Mouse (Mus musculus): ENCODE results near the gene Krtap3-2.
"Not testable (repeated sequence)": the region's sequence is repeated elsewhere in the genome, so short reads cannot be mapped to it uniquely, and the experiment has no call there.

Krtap3-2 gene

DNA sequence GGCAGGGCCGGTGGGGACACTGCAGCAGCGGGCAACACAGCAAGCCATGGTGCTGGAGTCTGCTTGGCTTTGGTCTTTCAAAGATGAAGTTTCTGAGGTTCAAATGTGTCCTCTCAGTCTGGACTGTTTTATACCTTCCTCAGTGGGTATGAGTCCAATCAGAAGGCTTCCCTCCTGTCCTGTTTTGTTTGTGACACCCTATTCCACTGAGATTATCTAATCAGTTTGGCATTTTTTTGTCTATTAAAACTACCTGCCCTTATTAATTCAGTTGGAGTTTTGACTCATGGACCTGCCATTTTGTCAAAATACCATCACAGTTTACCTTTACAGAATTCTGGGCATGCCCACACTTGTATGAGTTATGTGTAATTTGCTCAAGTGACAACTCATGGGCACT, at the start of gene Krtap3-2:
Krtap3-2 (minus strand) TSS at position 101 of the 400 bp plus-strand sequence.
- DNase-seq (ENCODE audit: low read depth, low spot score), result no peak

DNA sequence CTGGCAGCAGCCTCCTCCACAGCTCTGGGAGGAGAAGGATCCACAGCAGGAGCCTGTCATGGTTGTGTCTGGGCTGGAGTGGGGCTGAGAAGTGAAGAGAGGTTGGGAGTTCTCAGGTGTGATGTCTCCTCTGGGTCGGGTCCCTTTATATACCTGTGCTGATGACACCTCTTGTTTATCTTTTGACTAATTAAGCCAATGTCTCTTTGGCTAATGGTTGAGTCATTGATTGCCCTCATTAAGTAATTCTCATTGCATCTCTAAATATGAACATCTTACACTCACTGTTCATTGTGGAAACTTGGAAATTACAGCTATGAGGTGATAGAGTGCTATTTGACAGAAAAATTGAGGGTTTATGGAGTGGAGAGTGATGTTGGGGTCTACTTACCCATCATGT, 46.6 kb upstream of the Krtap3-2 start, which contains the start of gene Gm11938:
Gm11938 (minus strand) TSS at position 101 of the 400 bp plus-strand sequence.
- not testable (repeated sequence) for DNase-seq (ENCODE audit: low read depth, low spot score)

DNA sequence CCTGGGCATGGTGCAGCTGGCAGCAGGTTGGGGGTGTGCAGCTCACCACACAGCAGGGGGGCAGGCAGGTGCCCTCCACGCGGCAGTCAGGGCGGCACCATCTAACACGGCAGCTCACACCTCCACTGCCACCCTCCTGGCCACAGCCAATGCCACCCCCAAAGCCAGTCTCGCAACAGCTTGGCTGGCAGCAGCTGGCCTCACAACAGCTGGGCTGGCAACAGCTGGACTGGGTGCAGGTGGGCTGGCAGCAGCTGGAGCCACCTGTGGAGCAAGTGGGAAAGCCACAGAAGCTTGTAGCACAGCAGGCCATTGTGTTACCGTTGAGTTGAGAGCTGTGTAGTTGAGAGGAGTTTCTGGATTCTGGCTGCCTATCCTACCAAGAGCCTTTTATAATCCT, 41.1 kb upstream of the Krtap3-2 start, which contains the start of gene Krtap9-3:
Krtap9-3 (minus strand) TSS at position 364 of the 400 bp plus-strand sequence.
- not testable (repeated sequence) for DNase-seq (ENCODE audit: low read depth, low spot score)

DNA sequence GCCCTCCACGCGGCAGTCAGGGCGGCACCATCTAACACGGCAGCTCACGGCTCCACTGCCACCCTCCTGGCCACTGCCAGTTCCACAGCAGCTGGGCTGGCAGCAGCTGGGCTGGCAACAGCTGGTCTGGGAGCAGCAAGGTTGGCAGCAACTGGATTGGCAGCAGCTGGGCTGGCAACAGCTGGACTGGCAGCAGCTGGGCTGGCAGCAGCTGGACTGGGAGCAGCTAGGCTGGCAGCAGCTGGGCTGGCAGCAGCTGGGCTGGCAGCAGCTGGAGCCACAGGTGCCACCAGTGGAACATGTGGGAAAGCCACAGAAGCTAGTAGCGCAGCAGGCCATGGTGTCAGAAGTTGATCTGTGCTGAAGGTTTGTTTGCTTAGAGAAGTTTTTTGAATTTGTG, 34.3 kb upstream of the Krtap3-2 start, which contains the start of gene Krtap1-3:
Krtap1-3 (minus strand) TSS at position 359 of the 400 bp plus-strand sequence.
- DNase-seq (ENCODE audit: low read depth, low spot score), result no peak

- DNase-seq (ENCODE audit: low read depth, low spot score), result no peak
These were observed 28.4 kb upstream of the Krtap3-2 start for GRCm38 (mm10) chr11:99585096-99585495.

GRCm38 (mm10) chr11:99583245-99583704, 26.6 kb upstream of the Krtap3-2 start, which contains the start of gene Krtap1-4:
Gene Krtap1-4, minus strand, starts transcription at chr11:99583654.
- DNase-seq (ENCODE audit: low read depth, low spot score), result no peak

DNA sequence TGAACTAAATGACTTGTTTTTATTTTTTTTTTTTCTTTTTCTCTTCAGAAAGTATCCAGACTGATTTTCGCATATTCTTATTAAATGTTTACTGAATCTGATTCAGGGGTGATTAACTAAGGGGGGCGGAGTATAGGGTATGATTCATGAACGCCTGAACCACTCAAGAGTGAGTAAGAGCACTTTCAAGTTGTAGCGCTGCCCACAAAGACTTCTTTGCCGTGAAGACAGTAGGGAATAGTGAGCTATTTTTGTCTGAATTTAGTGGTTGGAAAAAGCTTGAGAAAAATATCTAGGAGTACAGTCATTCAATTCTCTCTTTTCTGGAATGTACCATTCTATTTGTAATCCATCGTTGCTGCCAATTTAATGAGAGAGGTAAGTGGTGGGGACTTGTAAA, 24.9 kb upstream of the Krtap3-2 start:
- no peak for DNase-seq (ENCODE audit: low read depth, low spot score)

GRCm38 (mm10) chr11:99581051-99581450, 24.4 kb upstream of the Krtap3-2 start:
- no peak for DNase-seq (ENCODE audit: low read depth, low spot score)

GRCm38 (mm10) chr11:99580636-99581035, 24.0 kb upstream of the Krtap3-2 start, which contains the start of gene Krtap1-5:
Gene Krtap1-5, minus strand, starts transcription at chr11:99581016.
- DNase-seq (ENCODE audit: low read depth, low spot score), result no peak

DNA sequence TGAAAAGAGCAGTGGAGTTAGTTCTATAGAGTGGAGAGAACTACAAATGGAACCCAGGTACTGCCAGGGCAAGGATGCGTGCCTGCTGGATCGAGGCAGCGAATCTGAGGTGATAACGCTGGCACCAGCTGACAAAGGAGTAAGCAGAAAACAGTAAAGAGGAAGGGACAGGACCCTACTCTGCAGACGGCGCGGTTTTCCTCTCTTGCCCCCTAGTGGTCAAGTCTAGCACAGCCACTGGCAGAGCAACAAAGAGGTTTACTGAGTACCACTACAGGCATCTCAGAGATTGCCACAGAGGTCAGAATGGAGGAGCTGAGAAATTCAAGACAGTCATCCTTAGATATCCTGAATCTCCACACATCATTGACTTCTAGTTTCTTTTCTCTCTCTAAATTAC, 17.5 kb upstream of the Krtap3-2 start:
- peak; percentile 58 for DNase-seq (ENCODE audit: low read depth, low spot score)

GRCm38 (mm10) chr11:99573164-99573563, 16.5 kb upstream of the Krtap3-2 start:
- DNase-seq (ENCODE audit: low read depth, low spot score), result no peak

GRCm38 (mm10) chr11:99566530-99566929, 9.9 kb upstream of the Krtap3-2 start, which contains the start of gene Krtap3-1:
Gene Krtap3-1, minus strand, starts transcription at chr11:99566630.
- no peak for DNase-seq (ENCODE audit: low read depth, low spot score)

- no peak for DNase-seq (ENCODE audit: low read depth, low spot score)
These were observed 5.9 kb upstream of the Krtap3-2 start for GRCm38 (mm10) chr11:99562580-99562979.

GRCm38 (mm10) chr11:99559366-99559765, 2.7 kb upstream of the Krtap3-2 start, which contains the start of gene Gm11939:
Gene Gm11939, minus strand, starts transcription at chr11:99559466.
- DNase-seq (ENCODE audit: low read depth, low spot score), result no peak

GRCm38 (mm10) chr11:99557976-99558745, 1.5 kb upstream of the Krtap3-2 start:
- DNase-seq (ENCODE audit: low read depth, low spot score), result no peak

DNA sequence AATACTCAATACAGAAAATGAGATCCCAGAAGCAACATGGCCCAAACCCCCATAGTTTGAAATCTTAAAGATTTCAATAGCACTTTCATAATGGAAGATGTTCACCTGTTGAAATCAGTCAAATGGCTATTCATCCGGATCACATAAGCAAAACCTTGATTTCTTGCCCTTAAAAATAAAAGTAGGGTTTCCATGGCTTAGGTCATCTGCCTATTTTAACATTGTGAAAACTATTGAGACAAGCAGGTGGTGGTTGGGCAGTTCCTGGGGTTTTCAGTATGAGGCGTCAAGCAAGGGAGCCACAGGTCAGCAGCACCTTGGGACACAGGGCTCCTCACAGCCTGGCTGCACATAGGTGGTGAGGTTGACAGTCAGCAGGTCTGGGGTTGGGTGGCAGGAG, 458 bp downstream of the Krtap3-2 start:
- DNase-seq (ENCODE audit: low read depth, low spot score), result no peak

DNA sequence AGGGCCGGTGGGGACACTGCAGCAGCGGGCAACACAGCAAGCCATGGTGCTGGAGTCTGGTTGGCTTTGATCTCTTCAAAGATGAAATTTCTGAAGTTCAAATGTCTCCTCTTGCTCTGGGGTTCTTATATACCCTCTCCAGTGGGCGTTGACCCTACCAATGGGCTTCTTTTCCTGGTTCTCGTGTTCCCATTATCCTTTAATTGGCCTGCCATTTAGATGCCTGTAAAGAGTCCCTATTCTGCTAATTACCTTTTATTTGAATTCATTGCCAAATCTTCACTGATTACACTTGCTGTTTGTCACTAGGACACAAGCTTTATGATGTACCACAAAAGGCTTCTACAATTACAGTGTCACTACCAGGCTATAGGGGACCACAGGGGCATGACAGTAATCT, 5.9 kb downstream of the Krtap3-2 start, which contains the start of gene Krtap3-3:
Krtap3-3 (minus strand) TSS at position 101 of the 400 bp plus-strand sequence.
- no peak for DNase-seq (ENCODE audit: low read depth, low spot score)

DNA sequence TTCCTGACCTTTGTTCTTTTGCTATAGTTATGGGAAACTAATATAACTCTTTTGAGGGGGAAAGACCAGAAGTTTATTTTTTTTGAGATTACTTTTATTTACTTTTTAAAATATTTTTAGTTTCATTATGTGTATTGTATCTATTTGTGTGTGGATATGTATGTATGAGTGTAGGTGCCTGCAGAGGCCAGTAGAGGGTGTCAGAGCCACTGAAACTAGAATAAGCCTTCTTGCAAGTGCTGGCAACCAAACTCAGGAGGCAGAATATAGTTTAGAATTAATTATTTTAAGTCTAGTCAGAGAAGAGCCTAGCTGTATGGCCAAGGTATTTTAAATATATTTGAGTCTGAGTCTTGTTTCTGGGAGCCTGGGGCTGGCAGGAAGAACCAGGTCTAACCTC, 8.8 kb downstream of the Krtap3-2 start:
- no peak for DNase-seq (ENCODE audit: low read depth, low spot score)

DNA sequence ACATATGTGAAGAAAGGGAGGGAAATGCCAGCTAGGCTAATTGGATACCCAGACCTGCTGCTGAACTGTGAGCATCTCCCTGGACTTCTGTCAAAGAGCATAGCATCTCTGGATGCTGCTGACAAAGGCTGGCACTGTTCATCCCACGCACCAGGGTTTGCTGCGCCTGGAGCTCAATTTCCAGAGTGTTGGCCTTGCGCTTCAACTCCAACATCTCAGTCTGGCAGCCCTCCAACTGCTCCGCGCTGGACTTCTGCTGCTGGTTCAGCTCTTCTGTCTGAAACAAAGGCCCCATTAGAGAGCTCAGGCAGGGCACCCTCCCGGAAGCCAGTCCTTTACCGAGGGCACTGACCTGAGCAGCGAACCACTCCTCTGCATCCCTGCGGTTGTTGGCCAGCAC, 16.9 kb downstream of the Krtap3-2 start:
- DNase-seq (ENCODE audit: low read depth, low spot score), result no peak

DNA sequence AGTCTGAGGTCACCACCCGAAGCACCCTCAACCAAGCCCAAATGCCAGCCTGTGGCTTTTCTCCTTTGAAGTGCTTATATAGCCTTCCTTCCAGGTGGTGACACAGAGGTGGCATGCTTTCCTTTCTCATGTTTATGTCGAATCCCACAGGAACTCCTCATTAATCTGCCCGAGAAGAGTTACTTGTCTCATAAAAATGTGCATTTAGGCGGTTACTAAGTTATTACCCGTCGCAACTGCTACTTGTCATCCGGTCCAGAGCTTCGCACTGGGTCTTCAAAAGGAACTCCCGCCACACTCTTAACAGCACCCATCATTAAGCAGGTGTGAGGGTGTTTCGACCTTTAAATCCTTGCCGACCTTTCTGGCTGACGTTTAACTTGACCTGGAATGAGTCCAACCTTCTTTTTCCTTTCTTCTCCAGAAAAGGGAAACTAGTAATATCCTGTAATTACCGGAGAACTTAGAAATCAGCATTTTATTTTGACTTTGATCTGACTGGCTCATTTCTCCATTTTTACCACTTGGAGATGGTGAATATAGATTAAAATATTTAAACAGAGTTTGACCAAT, 35.3 kb downstream of the Krtap3-2 start, which contains the start of gene Krt39:
Krt39 (minus strand) TSS at position 51 of the 573 bp plus-strand sequence.
- no peak for DNase-seq (ENCODE audit: low read depth, low spot score)

DNA sequence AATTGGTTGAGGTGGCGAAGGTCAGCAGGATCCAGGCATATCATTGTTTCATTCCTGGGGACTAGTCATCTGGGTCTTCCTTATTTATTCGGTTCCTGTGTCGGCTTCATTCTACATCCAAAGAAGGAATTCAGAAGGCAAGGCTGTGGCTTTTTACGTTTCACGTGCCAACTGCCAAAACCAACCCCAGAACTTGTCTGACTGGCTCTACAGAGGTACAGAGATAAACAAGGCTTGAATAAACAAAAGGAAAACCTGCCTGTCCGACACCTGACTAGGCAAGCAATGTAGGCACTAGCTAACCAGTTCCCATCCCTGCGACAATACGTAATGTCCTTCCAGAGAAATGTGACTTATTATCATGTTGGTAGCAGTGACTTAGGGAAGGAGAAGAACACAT, 42.6 kb downstream of the Krtap3-2 start:
- DNase-seq (ENCODE audit: low read depth, low spot score), result no peak

Data from embryo, embryonic 11.5 days (tissue).